Mouse (Mus musculus) stomach, embryonic 15.5 days (tissue): ENCODE results near the gene Dcaf1. TPM values are rescaled to one million over a fixed set of nuclear protein-coding genes. Genes with fewer than 3 reads are reported as not detected.

ENCODE experiments used
- ATAC-seq: fragments of 200-750 bp; cut with Nextera tagmentation; 2 replicates; pipeline ENCODE4 v1.8.0; 2017; ENCODE audit warnings: low read depth, moderate number of reproducible peaks, moderate TSS enrichment; ENCODE audit not compliant: insufficient read depth, low FRiP score
- H3K27ac ChIP-seq: fragments of 300-500 bp; sonication (generic); 2 replicates; pipeline ENCODE4 v1.5.1; 2015; ENCODE audit warnings: mild to moderate bottlenecking, inconsistent platforms
- H3K27me3 ChIP-seq: fragments of 300-500 bp; sonication (generic); replicated peaks from 2 replicates; pipeline ENCODE4 v1.6.1; 2015; ENCODE audit warnings: inconsistent platforms
- H3K36me3 ChIP-seq: fragments of 300-500 bp; sonication (generic); 2 replicates; pipeline ENCODE4 v1.6.1; 2015; ENCODE audit warnings: inconsistent platforms
- H3K4me1 ChIP-seq: fragments of 300-500 bp; sonication (generic); 2 replicates; pipeline ENCODE4 v1.6.1; 2015; ENCODE audit warnings: inconsistent platforms
- H3K4me2 ChIP-seq: fragments of 300-500 bp; sonication (generic); 2 replicates; pipeline ENCODE4 v1.6.1; 2015; ENCODE audit warnings: mild to moderate bottlenecking, inconsistent platforms
- H3K4me3 ChIP-seq: fragments of 300-500 bp; sonication (generic); replicated peaks from 2 replicates; pipeline ENCODE4 v1.5.1; 2015; ENCODE audit warnings: inconsistent platforms
- H3K9ac ChIP-seq: fragments of 300-500 bp; sonication (generic); 2 replicates; pipeline ENCODE4 v1.6.1; 2015; ENCODE audit warnings: inconsistent platforms
- H3K9me3 ChIP-seq: fragments of 300-500 bp; sonication (generic); 2 replicates; pipeline ENCODE4 v1.6.1; 2016; ENCODE audit warnings: inconsistent platforms
- WGBS: fragments of 180-500 bp; shearing (Covaris S2); methylation state at CpG from one replicate; pipeline ENCODE4 v1.1.7; 2015; 5-methylcytosine and 5-hydroxymethylcytosine counted together
- polyA plus RNA-seq: library from polyadenylated mRNA; unstranded; fragments of >200 nt; fragmentation: Nextera tagmentation; extraction: Ambion mirVana; gene quantifications from 2 replicates; pipeline ENCODE4 v1.2.1, GENCODE M21; 2015

Gene Dcaf1
- polyA plus RNA-seq, 1 experiment from 2014 or later: 15.9 TPM

- no peaks in the 10 kb centered on the region for H3K36me3 ChIP-seq
- H3K4me3 ChIP-seq: no peak overlapping the region
- no peaks in the 10 kb centered on the region for H3K9me3 ChIP-seq
- no peak overlapping the region for H3K9ac ChIP-seq
- 7% methylated on average over 1 of the region's 1 CpGs for WGBS
- no peaks in the 10 kb centered on the region for H3K27me3 ChIP-seq
- ATAC-seq: no peak
- no peak overlapping the region for H3K4me2 ChIP-seq
- no peak overlapping the region for H3K27ac ChIP-seq
- no peaks in the 10 kb centered on the region for H3K4me1 ChIP-seq
These were observed 92.1 kb downstream of the Dcaf1 start for GRCm38 (mm10) chr9:106913759-106914158.

GRCm38 (mm10) chr9:106914878-106915277 lies 93.2 kb downstream of the Dcaf1 start:
- no peaks in the 10 kb centered on the region for H3K4me1 ChIP-seq
- H3K9ac ChIP-seq: no peak overlapping the region
- H3K27me3 ChIP-seq: no peaks in the 10 kb centered on the region
- H3K4me2 ChIP-seq: no peak overlapping the region
- ATAC-seq: no peak
- 70% methylated on average over 6 of the region's 6 CpGs for WGBS
- no peak overlapping the region for H3K4me3 ChIP-seq
- no peaks in the 10 kb centered on the region for H3K9me3 ChIP-seq
- H3K27ac ChIP-seq: no peak overlapping the region
- no peaks in the 10 kb centered on the region for H3K36me3 ChIP-seq

Other genes with a start within 250 kb of the Dcaf1 start
- not detected in 2 replicates for gene Iqcf6, start 195.3 kb upstream of the Dcaf1 start, polyA plus RNA-seq
- not detected in 2 replicates for gene Grm2, start 165.8 kb upstream of the Dcaf1 start, polyA plus RNA-seq
- gene Tex264, start 135.9 kb upstream of the Dcaf1 start, polyA plus RNA-seq: 51.5 and 53.7 TPM in 2 replicates
- 5.8 and 6.2 TPM in 2 replicates for gene Rad54l2, start 32.7 kb upstream of the Dcaf1 start, polyA plus RNA-seq
- 8.1 and 9.4 TPM in 2 replicates for gene Rbm15b, start 65.6 kb downstream of the Dcaf1 start, polyA plus RNA-seq
- 349 and 373 TPM in 2 replicates for gene Manf, start 70.1 kb downstream of the Dcaf1 start, polyA plus RNA-seq